Mouse (Mus musculus): ENCODE data around the gene Sorbs1.

GRCm38 (mm10) chr19:40511100-40511439 lies 2.5 kb downstream of the Sorbs1 start:
- no peak for TF ChIP-seq CTCF (IDR thresholded peaks at IDR 0.05; ENCODE audit: extremely low read depth, insufficient read length, insufficient replicate concordance, low read depth, low read length)
- TF ChIP-seq POLR2A (IDR thresholded peaks at IDR 0.05; ENCODE audit: low read depth, low read length): no peak
